Mouse (Mus musculus) C2C12 (cell line): ENCODE data around the gene Klhdc10.

Experiments
- CEBPB ChIP-seq: IDR thresholded peaks from one replicate; pipeline ENCODE4 v1.6.1; 2011; ENCODE audit warnings: low read depth, mild to moderate bottlenecking, control low read depth, moderate library complexity
- CTCF ChIP-seq: IDR thresholded peaks from one replicate; pipeline ENCODE4 v1.5.1; 2011; ENCODE audit not compliant: control insufficient read depth, insufficient read depth, insufficient read length
- FOSL1 ChIP-seq: IDR thresholded peaks from one replicate; pipeline ENCODE4 v1.8.0; 2011; ENCODE audit warnings: mild to moderate bottlenecking, low read length; ENCODE audit not compliant: poor library complexity, insufficient read depth, severe bottlenecking
- USF1 ChIP-seq: IDR thresholded peaks from one replicate; pipeline ENCODE4 v1.6.1; 2011; ENCODE audit warnings: low read depth, mild to moderate bottlenecking, control low read depth, moderate library complexity

DNA sequence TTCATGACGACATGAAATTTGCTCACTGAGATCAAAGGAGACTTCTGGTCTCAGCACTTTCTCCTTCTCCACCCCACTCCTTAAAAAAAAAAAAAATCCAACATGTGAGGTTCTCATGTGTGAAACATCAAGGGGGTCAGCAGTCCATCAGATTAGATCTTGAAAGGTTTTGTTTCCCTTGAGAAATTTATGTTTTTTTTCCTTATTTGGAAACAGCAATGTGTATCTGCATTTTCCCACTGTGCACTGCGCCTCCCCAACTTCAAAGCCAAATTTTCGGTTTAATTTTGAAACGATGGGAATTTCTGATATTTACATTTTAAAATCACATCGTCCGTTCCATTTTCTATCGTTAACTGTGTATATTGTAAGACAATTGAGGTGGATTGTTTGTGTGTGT is 952 bp upstream of the Klhdc10 start:
- TF ChIP-seq CTCF (no peak), CEBPB (no peak), USF1 (no peak), FOSL1 (no peak)
